Mouse (Mus musculus): ENCODE measurements around the gene Nae1. TPM values are rescaled to one million over a fixed set of nuclear protein-coding genes. Genes with fewer than 3 reads are reported as not detected.

Gene Nae1
- polyA plus RNA-seq, 1 experiment from 2014 or later: 95.6 TPM

- DNase-seq (ENCODE audit: low spot score): no peak
- H3K4me3 ChIP-seq: no peak overlapping the region
- H3K36me3 ChIP-seq: no peaks in the 10 kb centered on the region
- no peaks in the 10 kb centered on the region for H3K4me1 ChIP-seq
- no peaks in the 10 kb centered on the region for H3K9me3 ChIP-seq
- H3K27me3 ChIP-seq (ENCODE audit: insufficient read depth, poor library complexity, severe bottlenecking): no peaks in the 10 kb centered on the region
- WGBS: 42% methylated on average over 1 of the region's 1 CpGs
- no peak overlapping the region for H3K27ac ChIP-seq
Observed at GRCm38 (mm10) chr8:104479091-104479490, 55.3 kb downstream of the Nae1 start.

- H3K27ac ChIP-seq: no peak overlapping the region
- H3K36me3 ChIP-seq: no peaks in the 10 kb centered on the region
- H3K4me3 ChIP-seq: no peak overlapping the region
- no peak for DNase-seq (ENCODE audit: low spot score)
- no peaks in the 10 kb centered on the region for H3K27me3 ChIP-seq (ENCODE audit: insufficient read depth, poor library complexity, severe bottlenecking)
- no peaks in the 10 kb centered on the region for H3K4me1 ChIP-seq
- no peaks in the 10 kb centered on the region for H3K9me3 ChIP-seq
- WGBS: 70% methylated on average over 3 of the region's 3 CpGs
Observed at GRCm38 (mm10) chr8:104472465-104472864, 62.0 kb downstream of the Nae1 start.

- H3K27ac ChIP-seq: no peak overlapping the region
- H3K27me3 ChIP-seq (ENCODE audit: insufficient read depth, poor library complexity, severe bottlenecking): no peaks in the 10 kb centered on the region
- no peaks in the 10 kb centered on the region for H3K9me3 ChIP-seq
- H3K4me3 ChIP-seq: no peak overlapping the region
- 69% methylated on average over 2 of the region's 2 CpGs for WGBS
- no peak for DNase-seq (ENCODE audit: low spot score)
- no peaks in the 10 kb centered on the region for H3K36me3 ChIP-seq
- no peaks in the 10 kb centered on the region for H3K4me1 ChIP-seq
Observed at GRCm38 (mm10) chr8:104467463-104467862, 67.0 kb downstream of the Nae1 start.

Other genes with a start within 250 kb of the Nae1 start
- gene Cmtm2a, start 241.5 kb downstream of the Nae1 start, polyA plus RNA-seq (2016; fragmentation: Nextera tagmentation; extraction: Ambion mirVana): not detected in 2 replicates
- not detected in 2 replicates for gene Gm45711, start 224.6 kb downstream of the Nae1 start, polyA plus RNA-seq (2016; fragmentation: Nextera tagmentation; extraction: Ambion mirVana)
- gene Cmtm1, start 224.5 kb downstream of the Nae1 start, polyA plus RNA-seq (2016; fragmentation: Nextera tagmentation; extraction: Ambion mirVana): not detected in 2 replicates
- gene Gm11020, start 213.1 kb downstream of the Nae1 start, polyA plus RNA-seq (2016; fragmentation: Nextera tagmentation; extraction: Ambion mirVana): not detected in 2 replicates
- not detected in 2 replicates for gene Cmtm2b, start 212.4 kb downstream of the Nae1 start, polyA plus RNA-seq (2016; fragmentation: Nextera tagmentation; extraction: Ambion mirVana)
- 86.9 and 103 TPM in 2 replicates for gene Cmtm3, start 195.2 kb downstream of the Nae1 start, polyA plus RNA-seq (2016; fragmentation: Nextera tagmentation; extraction: Ambion mirVana)
- gene Cmtm4, start 138.8 kb downstream of the Nae1 start, polyA plus RNA-seq (2016; fragmentation: Nextera tagmentation; extraction: Ambion mirVana): 1.1 and 1.7 TPM in 2 replicates
- 50.8 and 58.6 TPM in 2 replicates for gene Dync1li2, start 91.6 kb downstream of the Nae1 start, polyA plus RNA-seq (2016; fragmentation: Nextera tagmentation; extraction: Ambion mirVana)
- 0.16 and 0.21 TPM in 2 replicates for gene Terb1, start 24.7 kb downstream of the Nae1 start, polyA plus RNA-seq (2016; fragmentation: Nextera tagmentation; extraction: Ambion mirVana)
- 0.90 and 2.3 TPM in 2 replicates for gene Car7, start 52 bp upstream of the Nae1 start, polyA plus RNA-seq (2016; fragmentation: Nextera tagmentation; extraction: Ambion mirVana)
- gene Pdp2, start 56.8 kb upstream of the Nae1 start, polyA plus RNA-seq (2016; fragmentation: Nextera tagmentation; extraction: Ambion mirVana): 10.9 and 11.0 TPM in 2 replicates
- 8.0 and 21.0 TPM in 2 replicates for gene Cdh16, start 89.8 kb upstream of the Nae1 start, polyA plus RNA-seq (2016; fragmentation: Nextera tagmentation; extraction: Ambion mirVana)
- 200 and 322 TPM in 2 replicates for gene Rrad, start 96.7 kb upstream of the Nae1 start, polyA plus RNA-seq (2016; fragmentation: Nextera tagmentation; extraction: Ambion mirVana)
- 198 and 244 TPM in 2 replicates for gene Ciao2b, start 107.3 kb upstream of the Nae1 start, polyA plus RNA-seq (2016; fragmentation: Nextera tagmentation; extraction: Ambion mirVana)
- gene Ces2a, start 199.4 kb upstream of the Nae1 start, polyA plus RNA-seq (2016; fragmentation: Nextera tagmentation; extraction: Ambion mirVana): not detected in 2 replicates